Mouse (Mus musculus): ENCODE measurements around the gene Mbd3. TPM values are rescaled to one million over a fixed set of nuclear protein-coding genes. Genes with fewer than 3 reads are reported as not detected.

Gene Mbd3
- polyA plus RNA-seq, 1 experiment from 2014 or later: 166 TPM

DNA sequence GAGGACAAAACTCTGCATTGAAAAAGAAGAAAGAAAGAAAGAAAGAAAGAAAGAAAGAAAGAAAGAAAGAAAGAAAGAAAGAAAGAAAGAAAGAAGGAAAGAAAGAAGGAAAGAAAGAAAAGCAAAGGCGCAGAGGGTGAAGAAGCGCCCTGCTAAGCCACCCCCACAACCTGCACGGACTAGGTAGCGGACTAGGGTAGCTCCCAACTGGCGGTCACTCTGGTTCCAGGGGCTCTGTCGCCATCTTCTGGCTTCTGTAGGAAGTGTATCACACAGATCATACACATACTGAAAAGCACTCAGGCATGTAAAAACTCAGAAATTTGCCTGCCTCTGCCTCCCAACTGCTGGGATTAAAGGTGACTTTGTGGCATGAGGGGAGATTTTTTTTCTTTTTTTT is 25.3 kb downstream of the Mbd3 start:
- DNase-seq (peak; percentile 72), ATAC-seq (ENCODE audit: low FRiP score, low TSS enrichment) (no peak)
- H3K4me2 ChIP-seq (ENCODE audit: low read length): no peak overlapping the region
- H3K9ac ChIP-seq (replicated peaks; ENCODE audit: low read length): no peak overlapping the region
- H3K27me3 ChIP-seq (ENCODE audit: control insufficient read depth, insufficient read depth, low read length): no peaks in the 10 kb centered on the region
- WGBS: 23% methylated on average over 6 of the region's 6 CpGs
- H3K27ac ChIP-seq (replicated peaks; ENCODE audit: low read depth, low read length): no peak overlapping the region
- H3K9me3 ChIP-seq (ENCODE audit: control insufficient read depth, low read length): no peaks in the 10 kb centered on the region
- H3K36me3 ChIP-seq (ENCODE audit: control insufficient read depth, insufficient read depth, low read length): peaks cover 1% of the 10 kb centered on the region
- peaks cover 11% of the 10 kb centered on the region; the same call in 1 of the 2 replicates for H3K4me1 ChIP-seq (ENCODE audit: control insufficient read depth, insufficient read depth, low read length)
- no peak overlapping the region for H3K4me3 ChIP-seq (replicated peaks; ENCODE audit: low read depth, low read length)

GRCm38 (mm10) chr10:80372706-80373105 is 26.6 kb downstream of the Mbd3 start:
- no peak overlapping the region for H3K4me2 ChIP-seq (ENCODE audit: low read length)
- 83% methylated on average over 6 of the region's 6 CpGs for WGBS

GRCm38 (mm10) chr10:80371983-80372382 is 27.4 kb downstream of the Mbd3 start:
- ATAC-seq (ENCODE audit: low FRiP score, low TSS enrichment): no peak
- Histone ChIP-seq H3K9ac (replicated peaks; ENCODE audit: low read length) (no peak overlapping the region; the same call in 1 of the 2 replicates), H3K9me3 (ENCODE audit: control insufficient read depth, low read length) (no peaks in the 10 kb centered on the region), H3K4me1 (ENCODE audit: control insufficient read depth, insufficient read depth, low read length) (peaks cover 11% of the 10 kb centered on the region; the same call in 1 of the 2 replicates), H3K27me3 (ENCODE audit: control insufficient read depth, insufficient read depth, low read length) (no peaks in the 10 kb centered on the region), H3K4me3 (replicated peaks; ENCODE audit: low read depth, low read length) (no peak overlapping the region), H3K4me2 (ENCODE audit: low read length) (peak overlapping the region; percentile 41), H3K27ac (replicated peaks; ENCODE audit: low read depth, low read length) (no peak overlapping the region), H3K36me3 (ENCODE audit: control insufficient read depth, insufficient read depth, low read length) (no peaks in the 10 kb centered on the region)
- DNase-seq: no peak
- WGBS: 55% methylated on average over 9 of the region's 9 CpGs

More at GRCm38 (mm10) chr10:80372706-80373105, 26.6 kb downstream of the Mbd3 start:
- no peak for DNase-seq
- Histone ChIP-seq H3K9me3 (ENCODE audit: control insufficient read depth, low read length) (no peaks in the 10 kb centered on the region), H3K27me3 (ENCODE audit: control insufficient read depth, insufficient read depth, low read length) (no peaks in the 10 kb centered on the region), H3K9ac (replicated peaks; ENCODE audit: low read length) (no peak overlapping the region), H3K4me1 (ENCODE audit: control insufficient read depth, insufficient read depth, low read length) (peaks cover 11% of the 10 kb centered on the region; the same call in 1 of the 2 replicates), H3K4me3 (replicated peaks; ENCODE audit: low read depth, low read length) (no peak overlapping the region), H3K36me3 (ENCODE audit: control insufficient read depth, insufficient read depth, low read length) (no peaks in the 10 kb centered on the region), H3K27ac (replicated peaks; ENCODE audit: low read depth, low read length) (no peak overlapping the region)
- ATAC-seq (ENCODE audit: low FRiP score, low TSS enrichment): no peak

DNA sequence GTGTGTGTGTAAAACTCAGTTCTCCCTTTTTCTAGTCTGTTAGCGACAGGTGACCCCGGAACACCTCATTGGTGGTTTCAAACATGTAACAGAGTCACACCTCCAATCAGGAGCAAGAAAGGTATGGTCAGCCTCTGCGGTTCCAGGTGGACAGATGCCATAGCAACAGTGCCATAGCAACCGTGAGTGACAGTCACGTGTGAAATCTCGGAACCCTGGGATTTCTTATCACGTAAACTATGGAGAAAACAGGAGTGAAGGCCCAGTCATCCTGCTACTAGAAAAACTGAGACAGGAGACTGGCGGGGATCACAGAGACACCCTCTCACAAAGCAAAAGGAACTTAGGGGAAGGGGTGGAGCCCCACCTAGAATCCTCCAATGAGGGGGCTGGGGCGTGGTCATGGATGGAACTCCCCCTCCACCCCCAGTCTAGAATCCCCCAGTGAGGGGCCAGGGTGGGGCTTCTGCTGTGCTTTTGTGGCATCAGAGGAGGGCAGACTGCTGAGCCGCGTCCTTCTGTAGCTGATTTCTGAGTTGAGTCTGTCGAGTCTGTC is 27.9 kb downstream of the Mbd3 start:
- WGBS: 3% methylated on average over 12 of the region's 12 CpGs
- H3K4me3 ChIP-seq (replicated peaks; ENCODE audit: low read depth, low read length): no peak overlapping the region

GRCm38 (mm10) chr10:80369995-80370747 is 29.2 kb downstream of the Mbd3 start:
- Histone ChIP-seq H3K4me3 (replicated peaks; ENCODE audit: low read depth, low read length) (no peak overlapping the region), H3K9ac (replicated peaks; ENCODE audit: low read length) (no peak overlapping the region), H3K4me2 (ENCODE audit: low read length) (no peak overlapping the region), H3K9me3 (ENCODE audit: control insufficient read depth, low read length) (no peaks in the 10 kb centered on the region), H3K27ac (replicated peaks; ENCODE audit: low read depth, low read length) (no peak overlapping the region), H3K4me1 (ENCODE audit: control insufficient read depth, insufficient read depth, low read length) (peaks cover 11% of the 10 kb centered on the region; the same call in 1 of the 2 replicates), H3K36me3 (ENCODE audit: control insufficient read depth, insufficient read depth, low read length) (no peaks in the 10 kb centered on the region), H3K27me3 (ENCODE audit: control insufficient read depth, insufficient read depth, low read length) (no peaks in the 10 kb centered on the region)
- DNase-seq: no peak
- no peak for ATAC-seq (ENCODE audit: low FRiP score, low TSS enrichment)
- 85% methylated on average over 21 of the region's 21 CpGs for WGBS

More for the DNA sequence above, 27.9 kb downstream of the Mbd3 start:
- ATAC-seq (ENCODE audit: low FRiP score, low TSS enrichment) (peak; percentile 63; the same call in 1 of the 2 replicates), DNase-seq (peak; percentile 77)
- peak overlapping the region; percentile 41 for H3K4me2 ChIP-seq (ENCODE audit: low read length)
- no peaks in the 10 kb centered on the region for H3K9me3 ChIP-seq (ENCODE audit: control insufficient read depth, low read length)
- no peaks in the 10 kb centered on the region for H3K36me3 ChIP-seq (ENCODE audit: control insufficient read depth, insufficient read depth, low read length)
- no peaks in the 10 kb centered on the region for H3K27me3 ChIP-seq (ENCODE audit: control insufficient read depth, insufficient read depth, low read length)
- H3K27ac ChIP-seq (replicated peaks; ENCODE audit: low read depth, low read length): no peak overlapping the region
- H3K4me1 ChIP-seq (ENCODE audit: control insufficient read depth, insufficient read depth, low read length): peaks cover 11% of the 10 kb centered on the region; the same call in 1 of the 2 replicates
- no peak overlapping the region; the same call in 1 of the 2 replicates for H3K9ac ChIP-seq (replicated peaks; ENCODE audit: low read length)

GRCm38 (mm10) chr10:80368392-80368791 is 31.0 kb downstream of the Mbd3 start:
- ATAC-seq (ENCODE audit: low FRiP score, low TSS enrichment): no peak
- Histone ChIP-seq H3K27me3 (ENCODE audit: control insufficient read depth, insufficient read depth, low read length) (no peaks in the 10 kb centered on the region), H3K9me3 (ENCODE audit: control insufficient read depth, low read length) (no peaks in the 10 kb centered on the region), H3K4me1 (ENCODE audit: control insufficient read depth, insufficient read depth, low read length) (peaks cover 11% of the 10 kb centered on the region; the same call in 1 of the 2 replicates), H3K27ac (replicated peaks; ENCODE audit: low read depth, low read length) (no peak overlapping the region), H3K4me3 (replicated peaks; ENCODE audit: low read depth, low read length) (no peak overlapping the region), H3K4me2 (ENCODE audit: low read length) (no peak overlapping the region), H3K36me3 (ENCODE audit: control insufficient read depth, insufficient read depth, low read length) (no peaks in the 10 kb centered on the region), H3K9ac (replicated peaks; ENCODE audit: low read length) (no peak overlapping the region)
- DNase-seq: no peak
- WGBS: 93% methylated on average over 6 of the region's 6 CpGs

DNA sequence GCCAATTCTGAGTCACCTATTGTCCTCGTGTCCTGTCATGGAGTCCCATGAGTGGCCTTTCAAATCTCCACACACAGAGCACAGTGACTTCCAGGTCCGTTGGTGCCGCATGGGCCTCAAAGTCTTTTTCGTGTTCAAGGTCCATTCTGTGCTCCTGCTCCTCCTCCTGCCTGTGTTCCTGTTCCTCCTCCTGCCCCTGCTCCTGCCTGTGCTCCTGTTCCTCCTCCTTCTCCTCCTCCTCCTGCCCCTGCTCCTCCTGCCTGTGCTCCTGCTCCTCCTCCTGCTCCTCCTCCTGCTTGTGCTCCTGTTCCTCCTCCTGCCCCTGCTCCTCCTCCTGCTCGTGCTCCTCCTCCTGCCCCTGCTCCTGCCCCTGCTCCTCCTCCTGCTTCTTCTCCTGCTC is 31.4 kb downstream of the Mbd3 start:
- Histone ChIP-seq H3K27me3 (ENCODE audit: control insufficient read depth, insufficient read depth, low read length) (no peaks in the 10 kb centered on the region), H3K4me3 (replicated peaks; ENCODE audit: low read depth, low read length) (no peak overlapping the region), H3K36me3 (ENCODE audit: control insufficient read depth, insufficient read depth, low read length) (no peaks in the 10 kb centered on the region), H3K9ac (replicated peaks; ENCODE audit: low read length) (no peak overlapping the region), H3K9me3 (ENCODE audit: control insufficient read depth, low read length) (no peaks in the 10 kb centered on the region), H3K4me2 (ENCODE audit: low read length) (no peak overlapping the region), H3K4me1 (ENCODE audit: control insufficient read depth, insufficient read depth, low read length) (peaks cover 11% of the 10 kb centered on the region; the same call in 1 of the 2 replicates), H3K27ac (replicated peaks; ENCODE audit: low read depth, low read length) (no peak overlapping the region)
- no peak for DNase-seq
- WGBS: 59% methylated on average over 5 of the region's 5 CpGs
- no peak for ATAC-seq (ENCODE audit: low FRiP score, low TSS enrichment)

GRCm38 (mm10) chr10:80365736-80366135 is 33.6 kb downstream of the Mbd3 start:
- H3K4me1 ChIP-seq (ENCODE audit: control insufficient read depth, insufficient read depth, low read length): no peaks in the 10 kb centered on the region
- no peaks in the 10 kb centered on the region for H3K9me3 ChIP-seq (ENCODE audit: control insufficient read depth, low read length)
- ATAC-seq (ENCODE audit: low FRiP score, low TSS enrichment) (no peak), DNase-seq (no peak)
- H3K36me3 ChIP-seq (ENCODE audit: control insufficient read depth, insufficient read depth, low read length): no peaks in the 10 kb centered on the region
- WGBS: 62% methylated on average over 6 of the region's 6 CpGs
- no peak overlapping the region for H3K4me3 ChIP-seq (replicated peaks; ENCODE audit: low read depth, low read length)
- H3K9ac ChIP-seq (replicated peaks; ENCODE audit: low read length): no peak overlapping the region
- no peak overlapping the region for H3K27ac ChIP-seq (replicated peaks; ENCODE audit: low read depth, low read length)
- no peak overlapping the region for H3K4me2 ChIP-seq (ENCODE audit: low read length)
- H3K27me3 ChIP-seq (ENCODE audit: control insufficient read depth, insufficient read depth, low read length): no peaks in the 10 kb centered on the region
